Mouse (Mus musculus) intestine, embryonic 16.5 days (tissue): ENCODE results near the gene Nlrp10. TPM values are rescaled to one million over a fixed set of nuclear protein-coding genes. Genes with fewer than 3 reads are reported as not detected.

ENCODE experiments used
- ATAC-seq: fragments of 200-750 bp; cut with Nextera tagmentation; 2 replicates; pipeline ENCODE4 v1.8.0; 2017; ENCODE audit warnings: moderate TSS enrichment, moderate library complexity
- H3K27ac ChIP-seq: fragments of 300-500 bp; sonication (generic); 2 replicates; pipeline ENCODE4 v1.5.1; 2014; ENCODE audit warnings: mild to moderate bottlenecking, low read length
- H3K27me3 ChIP-seq: fragments of 300-500 bp; sonication (generic); replicated peaks from 2 replicates; pipeline ENCODE4 v1.6.1; 2014; ENCODE audit warnings: low read length, control low read depth, mixed read lengths; ENCODE audit not compliant: control insufficient read depth, insufficient read depth
- H3K36me3 ChIP-seq: fragments of 300-500 bp; sonication (generic); 2 replicates; pipeline ENCODE4 v1.6.1; 2014; ENCODE audit warnings: low read length, control low read depth; ENCODE audit not compliant: control insufficient read depth, insufficient read depth
- H3K4me1 ChIP-seq: fragments of 300-500 bp; sonication (generic); 2 replicates; pipeline ENCODE4 v1.6.1; 2014; ENCODE audit warnings: low read length, control low read depth, mixed read lengths; ENCODE audit not compliant: control insufficient read depth, insufficient read depth
- H3K4me2 ChIP-seq: fragments of 300-500 bp; sonication (generic); 2 replicates; pipeline ENCODE4 v1.6.1; 2014; ENCODE audit warnings: low read depth, low read length, control low read depth
- H3K4me3 ChIP-seq: fragments of 300-500 bp; sonication (generic); 2 replicates; pipeline ENCODE4 v1.5.1; 2014; ENCODE audit warnings: mild to moderate bottlenecking, low read length
- H3K9ac ChIP-seq: fragments of 300-500 bp; sonication (generic); 2 replicates; pipeline ENCODE4 v1.6.1; 2014; ENCODE audit warnings: low read depth, low read length
- H3K9me3 ChIP-seq: fragments of 300-500 bp; sonication (generic); 2 replicates; pipeline ENCODE4 v1.6.1; 2016; ENCODE audit warnings: low read length, control low read depth; ENCODE audit not compliant: control insufficient read depth
- WGBS: fragments of 180-500 bp; shearing (Covaris S2); extraction: QIAGEN DNeasy Blood & Tissue Kit; methylation state at CpG from one replicate; pipeline ENCODE4 v1.1.7; 2014; 5-methylcytosine and 5-hydroxymethylcytosine counted together
- polyA plus RNA-seq: library from polyadenylated mRNA; unstranded; fragments of >200 nt; fragmentation: Nextera tagmentation; extraction: Ambion mirVana; gene quantifications from 2 replicates; pipeline ENCODE4 v1.2.1, GENCODE M21; 2015

Gene Nlrp10
- polyA plus RNA-seq = 0.06 TPM in 1 of 2 replicates, not detected in the other

DNA sequence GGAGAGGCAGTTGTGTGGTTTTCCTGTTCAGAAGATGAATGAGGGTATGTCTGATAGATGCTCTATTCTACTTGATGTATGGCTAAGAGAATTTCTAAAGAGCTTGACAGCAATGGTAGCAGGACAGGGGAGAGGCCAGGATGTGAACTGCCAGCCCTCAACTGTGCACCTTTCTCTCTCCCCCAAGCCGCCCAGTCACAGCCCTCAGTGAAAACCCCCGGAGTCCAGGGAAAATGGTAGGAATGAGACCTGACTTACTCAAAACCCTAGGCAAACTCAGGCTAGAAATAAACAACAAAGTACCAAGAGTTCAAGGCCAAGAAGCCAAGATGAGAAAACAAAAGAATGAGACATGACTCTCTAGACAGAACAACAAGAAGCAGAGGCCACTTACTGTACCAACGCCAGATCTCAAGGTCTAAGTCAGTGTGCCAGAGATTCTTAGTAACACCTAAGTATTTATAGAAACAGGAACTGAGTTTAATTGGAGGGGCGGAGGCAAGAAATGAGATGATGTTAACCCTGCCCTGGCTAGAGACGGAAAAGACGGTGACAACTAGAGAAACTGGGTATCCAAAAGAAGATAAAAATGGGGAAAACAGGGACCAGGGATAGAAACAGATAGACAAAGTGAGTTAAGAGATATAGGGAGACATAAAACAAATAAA lies at the start of gene Nlrp10:
Gene Nlrp10, minus strand, starts transcription at position 453 of the 668 bp plus-strand sequence.
- Histone ChIP-seq H3K27ac (no peak within 1 kb of the TSS), H3K9ac (no peak within 1 kb of the TSS), H3K9me3 (no peaks in the 10 kb centered on the region), H3K4me1 (no peaks in the 10 kb centered on the region), H3K27me3 (no peaks in the 10 kb centered on the region), H3K36me3 (no peaks in the 10 kb centered on the region), H3K4me3 (no peak within 1 kb of the TSS), H3K4me2 (no peak within 1 kb of the TSS)
- no peak for ATAC-seq
- 72% methylated on average over 6 of the region's 6 CpGs for WGBS

DNA sequence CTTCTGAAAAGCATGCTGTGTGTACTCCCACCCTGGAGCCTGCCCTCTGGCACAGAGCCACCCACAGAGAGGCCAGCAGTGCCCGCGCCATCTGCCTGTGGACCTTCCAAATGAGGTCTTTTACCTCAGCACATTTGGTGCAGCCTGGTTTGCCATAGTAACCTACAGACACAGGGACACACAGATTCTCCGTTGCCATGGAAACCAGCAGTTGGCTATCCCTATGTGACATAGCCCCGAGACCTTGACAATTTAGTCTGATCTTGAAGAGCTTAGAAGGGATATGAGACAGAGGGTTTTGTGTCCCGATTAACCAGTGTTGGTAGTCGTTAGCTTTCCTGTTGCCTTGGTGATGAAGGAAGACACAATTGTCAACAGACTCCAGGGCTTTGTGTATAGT lies 42.3 kb upstream of the Nlrp10 start:
- H3K9ac ChIP-seq = no peak overlapping the region
- 61% methylated on average over 6 of the region's 6 CpGs for WGBS
- no peak for ATAC-seq

DNA sequence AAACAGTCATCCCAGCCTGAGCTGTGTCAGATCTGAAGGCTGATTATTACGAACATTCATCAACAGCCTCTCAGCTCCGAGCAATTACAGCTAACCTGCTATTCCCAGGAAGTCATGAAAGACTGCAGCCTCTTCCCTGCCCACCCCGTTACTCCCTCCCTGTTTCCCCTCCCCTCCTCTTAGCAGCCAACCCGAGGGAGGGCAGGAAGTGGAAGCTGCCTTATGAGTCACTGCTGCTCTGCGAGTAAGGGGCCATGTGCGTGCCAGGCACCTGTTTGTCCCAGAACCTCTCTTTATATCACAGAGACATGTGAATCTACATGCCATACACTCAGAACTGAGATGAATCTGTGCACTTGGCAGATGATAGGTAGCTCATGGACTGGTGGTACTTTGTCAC lies 38.2 kb upstream of the Nlrp10 start:
- no peaks in the 10 kb centered on the region for H3K27me3 ChIP-seq
- no peaks in the 10 kb centered on the region for H3K4me1 ChIP-seq
- no peak overlapping the region for H3K9ac ChIP-seq
- H3K9me3 ChIP-seq = no peaks in the 10 kb centered on the region
- no peak overlapping the region for H3K27ac ChIP-seq
- ATAC-seq = 0 out of 2 replicates have a peak, but pooled peaks have one; percentile 43
- H3K36me3 ChIP-seq = no peaks in the 10 kb centered on the region
- no peak overlapping the region for H3K4me2 ChIP-seq
- WGBS = 23% methylated on average over 6 of the region's 6 CpGs
- no peak overlapping the region for H3K4me3 ChIP-seq

More for the DNA sequence above, 42.3 kb upstream of the Nlrp10 start:
- Histone ChIP-seq H3K9me3 (no peaks in the 10 kb centered on the region), H3K4me2 (no peak overlapping the region), H3K4me3 (no peak overlapping the region), H3K27me3 (no peaks in the 10 kb centered on the region), H3K4me1 (no peaks in the 10 kb centered on the region), H3K36me3 (no peaks in the 10 kb centered on the region), H3K27ac (no peak overlapping the region)

DNA sequence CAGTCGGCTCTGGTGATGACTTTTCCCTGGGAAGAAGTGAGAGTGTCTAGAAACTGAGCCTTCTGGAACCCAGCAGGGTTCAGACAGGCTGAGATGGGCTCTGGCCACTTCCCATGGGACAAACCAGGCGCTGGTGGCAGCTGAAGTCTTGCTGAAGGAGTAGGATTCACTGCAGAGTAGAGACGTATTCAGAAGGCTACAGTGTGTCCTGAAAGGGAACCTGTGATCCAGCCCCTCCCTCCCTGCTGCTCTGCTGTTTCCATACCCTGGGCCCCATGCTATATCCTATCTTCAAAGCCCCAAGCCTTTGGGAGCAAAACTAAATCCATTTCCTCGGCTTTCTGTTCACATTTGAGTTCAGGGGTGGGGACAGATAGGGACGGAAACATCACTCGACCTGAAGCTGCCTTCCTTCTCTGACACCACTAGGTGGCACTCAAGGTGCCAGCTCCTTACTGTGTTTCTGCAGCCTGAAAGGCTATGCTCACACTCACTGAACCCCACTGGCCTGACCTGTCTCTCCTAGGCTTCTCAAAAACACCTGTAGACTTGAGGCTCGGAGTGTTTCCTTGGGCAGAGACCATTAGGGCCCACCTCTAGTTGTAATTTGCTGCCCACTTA lies 36.9 kb upstream of the Nlrp10 start:
- WGBS = 30% methylated on average over 7 of the region's 7 CpGs
- H3K4me1 ChIP-seq = no peaks in the 10 kb centered on the region
- H3K27ac ChIP-seq = no peak overlapping the region
- no peaks in the 10 kb centered on the region for H3K36me3 ChIP-seq
- no peak overlapping the region for H3K9ac ChIP-seq
- H3K4me2 ChIP-seq = no peak overlapping the region
- ATAC-seq = peak; percentile 82
- H3K9me3 ChIP-seq = no peaks in the 10 kb centered on the region
- H3K27me3 ChIP-seq = no peaks in the 10 kb centered on the region
- H3K4me3 ChIP-seq = no peak overlapping the region

DNA sequence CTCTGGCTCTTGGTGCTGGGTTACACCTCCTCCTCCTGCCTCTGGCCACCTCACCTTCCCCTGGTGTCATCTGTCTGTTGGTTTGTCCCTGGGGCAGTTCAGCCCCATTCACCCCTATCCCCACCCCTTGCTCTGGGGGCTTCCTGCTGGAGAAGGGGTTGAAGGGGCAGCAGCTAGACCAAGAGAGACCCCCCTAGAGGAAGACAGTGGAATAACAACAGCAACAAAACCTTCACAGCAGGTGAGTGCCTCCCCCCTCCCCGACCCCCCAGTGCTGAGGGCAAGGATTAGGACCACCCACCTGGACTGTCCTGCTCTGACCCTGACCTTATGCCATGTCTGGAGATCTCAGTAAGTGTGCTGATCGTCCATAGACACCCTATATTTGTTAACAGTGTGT lies 36.0 kb upstream of the Nlrp10 start:
- no peaks in the 10 kb centered on the region for H3K36me3 ChIP-seq
- no peak overlapping the region for H3K9ac ChIP-seq
- ATAC-seq = no peak
- H3K4me3 ChIP-seq = no peak overlapping the region
- no peak overlapping the region for H3K4me2 ChIP-seq
- H3K4me1 ChIP-seq = no peaks in the 10 kb centered on the region
- H3K9me3 ChIP-seq = no peaks in the 10 kb centered on the region
- 16% methylated on average over 2 of the region's 2 CpGs for WGBS
- H3K27ac ChIP-seq = no peak overlapping the region
- no peaks in the 10 kb centered on the region for H3K27me3 ChIP-seq

DNA sequence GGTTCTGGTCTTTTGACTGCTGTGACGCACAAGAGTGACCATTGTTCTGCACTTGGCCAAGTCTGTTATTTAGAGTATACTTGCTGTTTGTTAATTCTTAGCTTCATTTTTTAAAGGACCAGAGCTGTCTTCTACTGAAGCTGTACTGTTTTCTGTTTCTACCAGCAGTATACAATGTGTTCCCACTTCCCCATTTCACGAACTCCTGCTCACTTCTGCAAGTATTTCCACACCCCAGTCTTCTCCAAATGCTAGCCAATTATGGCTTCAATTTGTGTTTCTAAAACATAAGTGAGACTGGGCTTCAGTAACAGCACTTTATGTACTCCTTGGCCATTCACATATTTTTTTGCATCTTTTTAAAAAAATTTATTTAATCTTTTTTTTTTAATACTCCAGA lies 27.8 kb upstream of the Nlrp10 start:
- Histone ChIP-seq H3K27ac (no peak overlapping the region), H3K36me3 (no peaks in the 10 kb centered on the region), H3K27me3 (no peaks in the 10 kb centered on the region), H3K4me3 (no peak overlapping the region), H3K9ac (no peak overlapping the region), H3K9me3 (no peaks in the 10 kb centered on the region), H3K4me1 (no peaks in the 10 kb centered on the region), H3K4me2 (no peak overlapping the region)
- ATAC-seq = no peak
- WGBS = 69% methylated on average over 2 of the region's 2 CpGs

DNA sequence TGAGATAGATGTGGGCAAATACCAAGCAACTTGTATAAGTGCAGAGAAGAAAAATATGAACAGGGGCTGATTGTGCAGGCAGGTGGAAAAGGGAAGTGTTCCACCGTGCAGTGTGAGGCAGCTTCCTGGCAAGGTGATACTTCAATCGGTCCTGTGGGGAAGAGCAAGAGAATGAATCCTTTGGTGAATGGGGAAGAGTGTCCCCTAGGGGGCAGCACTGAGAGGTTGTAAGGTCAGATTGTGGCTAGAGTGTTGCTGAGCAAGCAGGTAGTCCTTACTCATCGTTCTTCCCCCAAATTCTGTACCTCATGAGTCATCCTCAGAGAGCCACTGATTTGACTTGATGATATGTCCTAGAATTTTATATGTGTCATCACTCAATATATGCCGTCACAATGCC lies 24.2 kb upstream of the Nlrp10 start:
- Histone ChIP-seq H3K4me3 (no peak overlapping the region), H3K27ac (no peak overlapping the region), H3K36me3 (no peaks in the 10 kb centered on the region), H3K4me1 (peaks cover 11% of the 10 kb centered on the region), H3K9ac (no peak overlapping the region), H3K27me3 (peaks cover 21% of the 10 kb centered on the region), H3K4me2 (no peak overlapping the region), H3K9me3 (no peaks in the 10 kb centered on the region)
- WGBS = 56% methylated on average over 4 of the region's 4 CpGs
- ATAC-seq = no peak

DNA sequence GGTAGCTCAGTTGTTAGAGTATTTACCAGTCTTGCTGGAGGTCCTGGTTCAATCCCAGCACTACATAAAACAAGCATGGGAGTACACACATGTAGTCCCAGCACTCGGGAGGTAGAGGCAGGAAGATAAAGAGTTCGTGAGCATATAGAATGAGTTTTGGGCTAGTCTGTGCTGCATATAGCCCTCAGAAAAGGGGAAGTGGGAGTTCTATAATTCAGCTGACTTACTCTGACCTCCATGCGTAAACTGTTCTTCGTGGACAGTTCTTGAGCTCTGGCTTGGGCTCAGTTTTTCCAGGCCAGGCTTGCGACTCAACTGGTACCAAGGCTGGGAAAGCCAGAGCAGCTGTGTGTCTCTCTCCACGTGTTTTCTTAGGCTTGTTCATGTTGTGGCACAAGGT lies 22.8 kb upstream of the Nlrp10 start:
- ATAC-seq = no peak
- H3K9ac ChIP-seq = no peak overlapping the region
- H3K4me3 ChIP-seq = no peak overlapping the region
- no peak overlapping the region for H3K27ac ChIP-seq
- H3K4me1 ChIP-seq = peaks cover 11% of the 10 kb centered on the region
- H3K9me3 ChIP-seq = no peaks in the 10 kb centered on the region
- H3K4me2 ChIP-seq = no peak overlapping the region
- WGBS = 80% methylated on average over 6 of the region's 6 CpGs
- no peaks in the 10 kb centered on the region for H3K36me3 ChIP-seq
- H3K27me3 ChIP-seq = peaks cover 21% of the 10 kb centered on the region

DNA sequence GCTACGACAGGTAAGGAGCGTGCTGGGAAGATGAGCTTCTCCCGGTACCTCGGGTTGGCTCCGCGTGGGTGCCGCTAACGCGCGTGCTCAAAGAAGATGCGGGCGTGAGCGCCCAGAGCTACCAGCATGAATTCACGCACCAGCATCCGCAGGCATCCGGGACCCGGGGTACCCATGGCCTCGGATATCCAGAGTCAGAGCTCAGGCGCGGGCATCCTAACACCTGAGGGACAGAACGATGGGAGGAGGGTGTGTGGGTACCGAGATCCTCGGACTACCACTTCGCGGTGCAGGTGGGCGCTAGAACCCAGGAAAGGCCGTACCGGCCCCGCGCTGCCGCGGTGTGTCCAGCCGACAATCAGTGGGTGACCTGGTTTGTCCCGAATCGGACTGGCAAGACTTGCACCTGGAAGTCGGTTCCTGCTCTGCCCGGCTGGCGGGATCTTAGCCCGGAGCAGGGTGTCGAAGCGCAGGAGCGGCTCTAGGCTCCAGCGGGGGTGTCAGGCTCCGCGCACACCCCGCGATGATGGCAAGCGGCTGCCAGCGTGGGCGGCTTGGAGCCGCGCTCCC lies 20.9 kb upstream of the Nlrp10 start:
- Histone ChIP-seq H3K4me2 (peak overlapping the region; percentile 73), H3K27ac (no peak overlapping the region), H3K9ac (peak overlapping the region; percentile 30), H3K27me3 (peaks cover 21% of the 10 kb centered on the region), H3K4me3 (peak overlapping the region; percentile 47), H3K36me3 (no peaks in the 10 kb centered on the region), H3K9me3 (no peaks in the 10 kb centered on the region), H3K4me1 (peaks cover 11% of the 10 kb centered on the region)
- ATAC-seq = peak; percentile 32; the same call in 1 of the 2 replicates
- 2% methylated on average over 52 of the region's 52 CpGs for WGBS
